Mouse (Mus musculus) ovary, postnatal 14 days (tissue): ENCODE results near the gene Tlcd2.
A peak's percentile ranks its signal among the peaks of the same experiment; 100 is the strongest.

Source experiments
- DNase-seq: peaks from one replicate; pipeline ENCODE4 v3.0.0; 2022; ENCODE audit warnings: low spot score

Tlcd2 gene

GRCm38 (mm10) chr11:75460844-75461742 is at the start of gene Tlcd2:
Gene Tlcd2, plus strand, starts transcription at chr11:75461715.
- peak; percentile 95 for DNase-seq

- no peak for DNase-seq
These were observed 46.4 kb upstream of the Tlcd2 start for GRCm38 (mm10) chr11:75415096-75415495.

- no peak for DNase-seq
These were observed 45.5 kb upstream of the Tlcd2 start for GRCm38 (mm10) chr11:75415994-75416393.

- DNase-seq, result no peak
These were observed 41.5 kb upstream of the Tlcd2 start for GRCm38 (mm10) chr11:75420037-75420436.

- no peak for DNase-seq
These were observed 40.6 kb upstream of the Tlcd2 start for GRCm38 (mm10) chr11:75420810-75421374.

- no peak for DNase-seq
These were observed 40.0 kb upstream of the Tlcd2 start for GRCm38 (mm10) chr11:75421375-75422012.

- peak; percentile 26 for DNase-seq
These were observed 39.3 kb upstream of the Tlcd2 start, which contains the start of gene Serpinf1 for GRCm38 (mm10) chr11:75422013-75422792. Gene Serpinf1, minus strand, starts transcription at chr11:75422701.

- no peak for DNase-seq
These were observed 38.4 kb upstream of the Tlcd2 start for GRCm38 (mm10) chr11:75423091-75423490.

- DNase-seq, result no peak
These were observed 37.5 kb upstream of the Tlcd2 start for GRCm38 (mm10) chr11:75424033-75424432.

GRCm38 (mm10) chr11:75424459-75424858 is 37.1 kb upstream of the Tlcd2 start:
- DNase-seq, result no peak

GRCm38 (mm10) chr11:75429019-75429705 is 32.4 kb upstream of the Tlcd2 start:
- no peak for DNase-seq

- no peak for DNase-seq
These were observed 30.2 kb upstream of the Tlcd2 start for GRCm38 (mm10) chr11:75431307-75431706.

- no peak for DNase-seq
These were observed 27.4 kb upstream of the Tlcd2 start for GRCm38 (mm10) chr11:75434138-75434537.

- DNase-seq, result no peak
These were observed 23.3 kb upstream of the Tlcd2 start for GRCm38 (mm10) chr11:75438194-75438593.

GRCm38 (mm10) chr11:75438804-75439203 is 22.7 kb upstream of the Tlcd2 start:
- no peak for DNase-seq

GRCm38 (mm10) chr11:75439363-75439762 is 22.2 kb upstream of the Tlcd2 start, which contains the start of gene Serpinf2:
Gene Serpinf2, minus strand, starts transcription at chr11:75439591.
- no peak for DNase-seq

- no peak for DNase-seq
These were observed 21.6 kb upstream of the Tlcd2 start for GRCm38 (mm10) chr11:75439951-75440350.

GRCm38 (mm10) chr11:75441034-75441433 is 20.5 kb upstream of the Tlcd2 start:
- DNase-seq, result no peak

GRCm38 (mm10) chr11:75441601-75442000 is 19.9 kb upstream of the Tlcd2 start:
- DNase-seq, result no peak

- no peak for DNase-seq
These were observed 17.8 kb upstream of the Tlcd2 start for GRCm38 (mm10) chr11:75443711-75444110.

- no peak for DNase-seq
These were observed 12.9 kb upstream of the Tlcd2 start for GRCm38 (mm10) chr11:75448575-75448974.
